Mouse (Mus musculus) megakaryocyte progenitor cell, adult 5-6 weeks (primary cell): ENCODE measurements around the gene E130116L18Rik. TPM values are rescaled to one million over a fixed set of nuclear protein-coding genes. Genes with fewer than 3 reads are reported as not detected.
"Not testable (repeated sequence)": the region's sequence is repeated elsewhere in the genome, so short reads cannot be mapped to it uniquely, and the experiment has no call there.

Experiments used
- ATAC-seq: replicated peaks from 2 replicates; pipeline ENCODE4 v1.8.0; 2016; ENCODE audit warnings: mild to moderate bottlenecking, moderate TSS enrichment, inconsistent platforms; ENCODE audit not compliant: poor library complexity
- total RNA-seq, 2 experiments: library from RNA; stranded (forward) in 1 of 2; stranded (reverse) in 1 of 2; fragments of 157-497, 149-512 nt in 1 of 2; fragments of 200-1000 nt in 1 of 2; gene quantifications; 2 replicates each; pipeline versions ENCODE4 v1.2.3 to v1.2.4; 2015 to 2017

E130116L18Rik gene
- total RNA-seq, 2 experiments from 2014 or later = not detected

- no peak for ATAC-seq
Observed at GRCm38 (mm10) chr5:25183595-25183994, 39.4 kb downstream of the E130116L18Rik start.

GRCm38 (mm10) chr5:25181004-25181531 lies 41.9 kb downstream of the E130116L18Rik start, which contains the start of gene Galntl5:
Gene Galntl5, plus strand, starts transcription at chr5:25181460.
- ATAC-seq = peak; percentile 93

- ATAC-seq = no peak
Observed at GRCm38 (mm10) chr5:25179936-25180488, 42.9 kb downstream of the E130116L18Rik start.

GRCm38 (mm10) chr5:25179284-25179683 lies 43.7 kb downstream of the E130116L18Rik start:
- peak; percentile 54 for ATAC-seq

- not testable (repeated sequence) for ATAC-seq
Observed at GRCm38 (mm10) chr5:25178543-25178942, 44.4 kb downstream of the E130116L18Rik start.

GRCm38 (mm10) chr5:25177937-25178336 lies 45.0 kb downstream of the E130116L18Rik start:
- not testable (repeated sequence) for ATAC-seq

Other genes starting within 250 kb of the E130116L18Rik start
- gene Prkag2, start 122.5 kb downstream of the E130116L18Rik start, total RNA-seq (2015) = 21.1 and 21.2 TPM in 2 replicates
- 25.4 and 26.1 TPM in 2 replicates for gene Prkag2, start 122.5 kb downstream of the E130116L18Rik start, total RNA-seq (2017)
- gene Galntl5, start 41.7 kb downstream of the E130116L18Rik start, total RNA-seq (2015) = not detected in 2 replicates
- gene Galntl5, start 41.7 kb downstream of the E130116L18Rik start, total RNA-seq (2017) = not detected in 2 replicates
- 23.2 and 28.5 TPM in 2 replicates for gene Galnt11, start 1.2 kb downstream of the E130116L18Rik start, total RNA-seq (2015)
- gene Galnt11, start 1.2 kb downstream of the E130116L18Rik start, total RNA-seq (2017) = 18.0 and 18.8 TPM in 2 replicates